Mouse (Mus musculus): Measurements from ENCODE around the gene Marcksl1.

DNA sequence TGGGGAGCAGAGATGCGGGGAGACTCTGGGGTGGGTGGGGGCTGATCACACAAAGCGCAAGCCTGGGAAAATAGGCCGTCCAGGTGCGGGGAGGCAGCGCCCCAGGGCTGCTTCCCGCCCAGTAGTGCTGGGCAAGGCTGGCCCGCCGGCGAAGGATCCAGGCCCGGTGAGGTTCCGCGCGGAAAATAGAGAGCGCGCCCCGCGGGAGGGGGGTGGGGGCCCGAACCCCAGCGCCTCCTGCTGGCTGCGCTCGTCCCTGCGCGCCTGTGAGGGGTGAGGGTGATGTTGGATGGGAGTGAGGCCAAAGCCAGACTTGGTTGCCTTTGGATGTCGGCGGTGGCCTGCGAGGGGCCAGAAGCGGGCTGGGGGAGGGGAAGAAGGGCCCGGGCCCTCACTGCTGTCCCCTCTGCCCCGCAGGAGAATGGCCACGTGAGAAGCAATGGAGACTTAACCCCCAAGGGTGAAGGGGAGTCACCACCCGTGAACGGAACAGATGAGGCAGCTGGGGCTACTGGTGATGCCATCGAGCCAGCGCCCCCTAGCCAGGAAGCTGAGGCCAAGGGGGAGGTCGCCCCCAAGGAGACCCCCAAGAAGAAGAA, 1.0 kb downstream of the Marcksl1 start:
- TF ChIP-seq CTCF (IDR thresholded peaks at IDR 0.05; ENCODE audit: low read depth) (peak; percentile 87), EP300 (optimal IDR thresholded peaks at IDR 0.05) (no peak)

Data from stomach, postnatal 0 days (tissue).